Mouse (Mus musculus) stomach, postnatal 0 days (tissue): ENCODE data around the gene Itfg2.

ENCODE experiments used
- CTCF ChIP-seq: IDR thresholded peaks from 2 replicates; pipeline ENCODE4 v1.5.1; 2016; ENCODE audit warnings: antibody characterized with exemption, low read depth, mild to moderate bottlenecking, moderate library complexity
- EP300 ChIP-seq: optimal IDR thresholded peaks from 2 replicates; pipeline ENCODE3; 2016; ENCODE audit warnings: antibody characterized with exemption

DNA sequence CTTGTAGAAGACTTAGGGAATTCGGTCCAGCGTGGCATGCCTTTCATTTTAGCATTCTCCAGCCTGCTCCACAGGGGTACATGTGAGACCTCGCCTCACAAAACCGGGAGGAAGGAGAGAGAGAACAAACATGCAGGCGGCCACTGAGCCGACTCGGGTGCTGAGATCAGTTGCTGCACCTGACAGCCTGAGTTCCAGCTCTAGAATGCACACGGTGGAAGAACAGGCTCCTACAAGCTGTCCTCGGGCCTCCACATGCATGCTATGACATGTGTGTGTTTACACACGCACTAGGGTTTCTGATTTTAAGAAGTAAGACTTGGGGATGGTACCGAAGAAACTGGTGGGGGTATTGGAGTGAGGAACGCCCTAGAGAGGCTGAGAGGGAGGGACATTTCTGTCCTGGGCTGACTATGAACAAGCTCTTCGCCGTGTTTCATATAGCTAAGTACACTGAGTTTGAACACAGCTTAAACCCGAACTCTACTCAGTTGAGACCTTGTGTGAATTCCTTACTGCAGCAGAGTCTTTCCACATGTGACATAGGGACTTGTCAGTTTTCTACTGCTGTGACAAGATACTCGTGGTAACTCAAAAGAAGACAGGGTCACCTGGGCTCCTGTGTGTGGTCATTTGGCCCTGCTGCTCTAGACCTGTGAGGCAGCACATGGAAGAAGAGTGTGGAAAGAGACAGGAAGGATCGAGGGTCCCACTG, 48.2 kb downstream of the Itfg2 start:
- no peak for TF ChIP-seq EP300
- no peak for TF ChIP-seq CTCF
